Mouse (Mus musculus): Measurements from ENCODE around the gene Gars. TPM values are rescaled to one million over a fixed set of nuclear protein-coding genes. Genes with fewer than 3 reads are reported as not detected.
A peak's percentile ranks its signal among the peaks of the same experiment; 100 is the strongest.

Gene Gars
- polyA plus RNA-seq, 2 experiments = 81.9 to 136 TPM

GRCm38 (mm10) chr6:55038671-55039445 lies 1.1 kb downstream of the Gars start:
- Histone ChIP-seq H3K4me2 (replicated peaks; ENCODE audit: low read depth, low read length, severe bottlenecking) (peak overlapping the region; percentile 66), H3K4me3 (replicated peaks; ENCODE audit: low read length) (peak overlapping the region; percentile 94), H3K4me1 (ENCODE audit: control insufficient read depth, insufficient read depth, low read length) (peaks cover 19% of the 10 kb centered on the region), H3K36me3 (ENCODE audit: control insufficient read depth, insufficient read depth, low read length) (no peaks in the 10 kb centered on the region), H3K27me3 (ENCODE audit: control insufficient read depth, insufficient read depth, low read length) (no peaks in the 10 kb centered on the region), H3K9me3 (ENCODE audit: control insufficient read depth, low read length) (no peaks in the 10 kb centered on the region), H3K9ac (ENCODE audit: low read depth, low read length, severe bottlenecking) (peak overlapping the region; percentile 88), H3K27ac (replicated peaks; ENCODE audit: low read depth, low read length) (peak overlapping the region; percentile 90)
- WGBS = 2% methylated on average over 12 of the region's 12 CpGs
- ATAC-seq (ENCODE audit: low FRiP score, low read depth) (no peak), DNase-seq (ENCODE audit: low spot score) (no peak)
- TF ChIP-seq POLR2A (IDR thresholded peaks at IDR 0.05; ENCODE audit: borderline replicate concordance, extremely low read depth, insufficient read depth, insufficient read length) = no peak

GRCm38 (mm10) chr6:55039446-55039783 lies 1.6 kb downstream of the Gars start:
- Histone ChIP-seq H3K4me3 (replicated peaks; ENCODE audit: low read length) (peak overlapping the region; percentile 94; the same call in 1 of the 2 replicates), H3K36me3 (ENCODE audit: control insufficient read depth, insufficient read depth, low read length) (no peaks in the 10 kb centered on the region), H3K27me3 (ENCODE audit: control insufficient read depth, insufficient read depth, low read length) (no peaks in the 10 kb centered on the region), H3K27ac (replicated peaks; ENCODE audit: low read depth, low read length) (no peak overlapping the region), H3K4me2 (replicated peaks; ENCODE audit: low read depth, low read length, severe bottlenecking) (peak overlapping the region; percentile 66), H3K9ac (ENCODE audit: low read depth, low read length, severe bottlenecking) (no peak overlapping the region), H3K9me3 (ENCODE audit: control insufficient read depth, low read length) (no peaks in the 10 kb centered on the region), H3K4me1 (ENCODE audit: control insufficient read depth, insufficient read depth, low read length) (peaks cover 25% of the 10 kb centered on the region)
- no peak for DNase-seq (ENCODE audit: low spot score)
- ATAC-seq (ENCODE audit: low FRiP score, low read depth) = no peak
- 67% methylated on average over 6 of the region's 6 CpGs for WGBS
- no peak for TF ChIP-seq POLR2A (IDR thresholded peaks at IDR 0.05; ENCODE audit: borderline replicate concordance, extremely low read depth, insufficient read depth, insufficient read length)

- H3K27ac ChIP-seq (replicated peaks; ENCODE audit: low read depth, low read length) = no peak overlapping the region
- no peaks in the 10 kb centered on the region for H3K27me3 ChIP-seq (ENCODE audit: control insufficient read depth, insufficient read depth, low read length)
- DNase-seq (ENCODE audit: low spot score) = no peak
- no peak overlapping the region for H3K4me3 ChIP-seq (replicated peaks; ENCODE audit: low read length)
- no peak for ATAC-seq (ENCODE audit: low FRiP score, low read depth)
- H3K9ac ChIP-seq (ENCODE audit: low read depth, low read length, severe bottlenecking) = no peak overlapping the region
- H3K9me3 ChIP-seq (ENCODE audit: control insufficient read depth, low read length) = no peaks in the 10 kb centered on the region
- no peak overlapping the region for H3K4me2 ChIP-seq (replicated peaks; ENCODE audit: low read depth, low read length, severe bottlenecking)
- H3K36me3 ChIP-seq (ENCODE audit: control insufficient read depth, insufficient read depth, low read length) = no peaks in the 10 kb centered on the region
- WGBS = 89% methylated on average over 1 of the region's 1 CpGs
- no peak for TF ChIP-seq POLR2A (IDR thresholded peaks at IDR 0.05; ENCODE audit: borderline replicate concordance, extremely low read depth, insufficient read depth, insufficient read length)
- H3K4me1 ChIP-seq (ENCODE audit: control insufficient read depth, insufficient read depth, low read length) = peaks cover 25% of the 10 kb centered on the region
Measured at GRCm38 (mm10) chr6:55040031-55040430, 2.2 kb downstream of the Gars start.

DNA sequence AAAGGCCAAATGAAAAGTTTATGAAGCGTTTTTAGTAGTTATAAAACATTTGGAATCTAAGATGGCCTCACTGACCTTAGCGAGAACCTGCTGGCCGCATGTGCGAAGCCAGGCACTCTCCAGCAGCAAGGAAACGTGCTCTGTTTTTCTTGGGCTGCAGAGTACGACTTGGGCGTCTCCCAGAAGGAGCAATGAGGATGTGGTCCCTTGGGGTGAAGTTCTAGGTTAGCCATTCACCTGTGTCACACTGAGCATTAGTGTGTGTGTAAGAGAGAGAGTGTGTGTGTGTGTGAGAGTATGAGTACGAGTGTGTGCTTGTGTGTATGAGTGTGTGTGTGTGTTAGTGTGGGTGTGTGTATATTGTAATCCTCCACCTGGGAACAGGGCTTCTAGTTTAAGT lies 5.4 kb downstream of the Gars start:
- DNase-seq (ENCODE audit: low spot score) (no peak), ATAC-seq (ENCODE audit: low FRiP score, low read depth) (no peak)
- H3K27ac ChIP-seq (replicated peaks; ENCODE audit: low read depth, low read length) = no peak overlapping the region
- WGBS = 68% methylated on average over 8 of the region's 8 CpGs
- H3K27me3 ChIP-seq (ENCODE audit: control insufficient read depth, insufficient read depth, low read length) = no peaks in the 10 kb centered on the region
- TF ChIP-seq POLR2A (IDR thresholded peaks at IDR 0.05; ENCODE audit: borderline replicate concordance, extremely low read depth, insufficient read depth, insufficient read length) = no peak
- no peak overlapping the region for H3K9ac ChIP-seq (ENCODE audit: low read depth, low read length, severe bottlenecking)
- peaks cover 7% of the 10 kb centered on the region for H3K36me3 ChIP-seq (ENCODE audit: control insufficient read depth, insufficient read depth, low read length)
- H3K4me1 ChIP-seq (ENCODE audit: control insufficient read depth, insufficient read depth, low read length) = peaks cover 21% of the 10 kb centered on the region
- no peak overlapping the region for H3K4me3 ChIP-seq (replicated peaks; ENCODE audit: low read length)
- no peak overlapping the region for H3K4me2 ChIP-seq (replicated peaks; ENCODE audit: low read depth, low read length, severe bottlenecking)
- no peaks in the 10 kb centered on the region for H3K9me3 ChIP-seq (ENCODE audit: control insufficient read depth, low read length)

GRCm38 (mm10) chr6:55044542-55044941 lies 6.7 kb downstream of the Gars start:
- Histone ChIP-seq H3K27ac (replicated peaks; ENCODE audit: low read depth, low read length) (no peak overlapping the region), H3K4me2 (replicated peaks; ENCODE audit: low read depth, low read length, severe bottlenecking) (no peak overlapping the region), H3K4me1 (ENCODE audit: control insufficient read depth, insufficient read depth, low read length) (peaks cover 15% of the 10 kb centered on the region), H3K4me3 (replicated peaks; ENCODE audit: low read length) (no peak overlapping the region), H3K27me3 (ENCODE audit: control insufficient read depth, insufficient read depth, low read length) (no peaks in the 10 kb centered on the region), H3K9ac (ENCODE audit: low read depth, low read length, severe bottlenecking) (no peak overlapping the region), H3K36me3 (ENCODE audit: control insufficient read depth, insufficient read depth, low read length) (peaks cover 12% of the 10 kb centered on the region), H3K9me3 (ENCODE audit: control insufficient read depth, low read length) (no peaks in the 10 kb centered on the region)
- ATAC-seq (ENCODE audit: low FRiP score, low read depth) (no peak), DNase-seq (ENCODE audit: low spot score) (no peak)
- TF ChIP-seq POLR2A (IDR thresholded peaks at IDR 0.05; ENCODE audit: borderline replicate concordance, extremely low read depth, insufficient read depth, insufficient read length) = no peak
- WGBS = 45% methylated on average over 5 of the region's 5 CpGs

Measured in limb, embryonic 14.5 days (tissue).